Mouse (Mus musculus) liver, embryonic 14.5 days (tissue): ENCODE results near the gene Cdkn1b. TPM values are rescaled to one million over a fixed set of nuclear protein-coding genes. Genes with fewer than 3 reads are reported as not detected.
A peak's percentile ranks its signal among the peaks of the same experiment; 100 is the strongest.

ENCODE experiments used
- ATAC-seq: fragments of 200-750 bp; cut with Nextera tagmentation; 2 replicates; pipeline ENCODE4 v1.8.0; 2017; ENCODE audit warnings: moderate number of reproducible peaks, mild to moderate bottlenecking, moderate library complexity; ENCODE audit not compliant: insufficient read depth
- DNase-seq, 3 experiments: peaks; one replicate each; pipeline ENCODE4 v3.0.0-alpha.2; 2012 to 2013; ENCODE audit warnings: low read depth in 3 of 3, low spot score in 3 of 3
- H3K27ac ChIP-seq: fragments of 300-500 bp; sonication (generic); 2 replicates; pipeline ENCODE4 v1.5.1; 2014; ENCODE audit warnings: moderate library complexity, mild to moderate bottlenecking, control low read depth, inconsistent platforms
- H3K27me3 ChIP-seq: fragments of 300-500 bp; sonication (generic); 2 replicates; pipeline ENCODE4 v1.6.1; 2014; ENCODE audit warnings: mild to moderate bottlenecking, low read length, moderate library complexity; ENCODE audit not compliant: control insufficient read depth, insufficient read depth
- H3K36me3 ChIP-seq: fragments of 300-500 bp; sonication (generic); replicated peaks from 2 replicates; pipeline ENCODE4 v1.6.1; 2014; ENCODE audit warnings: low read depth; ENCODE audit not compliant: control insufficient read depth, insufficient read depth
- H3K4me1 ChIP-seq, 2 experiments: fragments of 200-500 bp in 1 of 2; fragments of 300-500 bp in 1 of 2; sonication (generic) in 1 of 2; replicated peaks; 2 replicates each; pipeline ENCODE4 v1.6.1; 2012 to 2014; ENCODE audit warnings: antibody characterized with exemption in 1 of 2, inconsistent platforms in 1 of 2, low read length in 1 of 2; ENCODE audit not compliant: control insufficient read depth in 2 of 2, insufficient read depth in 2 of 2
- H3K4me2 ChIP-seq: fragments of 300-500 bp; sonication (generic); 2 replicates; pipeline ENCODE4 v1.6.1; 2014; ENCODE audit warnings: low read depth, mild to moderate bottlenecking, control low read depth, moderate library complexity
- H3K4me3 ChIP-seq, 2 experiments: fragments of 200-500 bp in 1 of 2; fragments of 300-500 bp in 1 of 2; sonication (generic) in 1 of 2; 2 replicates each; pipeline ENCODE4 v1.5.1; 2012 to 2014; ENCODE audit warnings: low read depth in 2 of 2, low read length in 2 of 2, mild to moderate bottlenecking in 2 of 2, control low read depth in 1 of 2, inconsistent platforms in 1 of 2, moderate library complexity in 1 of 2; ENCODE audit not compliant: insufficient read depth in 1 of 2
- H3K9ac ChIP-seq: fragments of 300-500 bp; sonication (generic); replicated peaks from 2 replicates; pipeline ENCODE4 v1.6.1; 2014; ENCODE audit warnings: mild to moderate bottlenecking, control low read depth, moderate library complexity
- H3K9me3 ChIP-seq: fragments of 300-500 bp; sonication (generic); 2 replicates; pipeline ENCODE4 v1.6.1; 2016; ENCODE audit warnings: low read length, mixed read lengths; ENCODE audit not compliant: control insufficient read depth
- CTCF ChIP-seq: IDR thresholded peaks from 2 replicates; pipeline ENCODE4 v1.5.1; 2016; ENCODE audit warnings: antibody characterized with exemption, low read depth, control low read depth
- EP300 ChIP-seq: IDR thresholded peaks from 2 replicates; pipeline ENCODE4 v1.6.1; 2016; ENCODE audit warnings: antibody characterized with exemption, low read depth
- WGBS: fragments of 180-500 bp; shearing (Covaris S2); extraction: QIAGEN DNeasy Blood & Tissue Kit; methylation state at CpG from one replicate; pipeline ENCODE4 v1.1.7; 2014; ENCODE audit not compliant: insufficient replicate concordance; 5-methylcytosine and 5-hydroxymethylcytosine counted together
- polyA plus RNA-seq, 2 experiments: library from polyadenylated mRNA; depleted of rRNA in 1 of 2; stranded (reverse) in 1 of 2; unstranded in 1 of 2; fragments of >200 nt; fragmentation: Nextera tagmentation in 1 of 2; extraction: Ambion mirVana in 1 of 2; gene quantifications; 2 replicates each; pipeline versions ENCODE4 v1.2.1 to v1.2.3; 2012 to 2014

Cdkn1b gene
- polyA plus RNA-seq, 2 experiments = 12.2 to 12.6 TPM

DNA sequence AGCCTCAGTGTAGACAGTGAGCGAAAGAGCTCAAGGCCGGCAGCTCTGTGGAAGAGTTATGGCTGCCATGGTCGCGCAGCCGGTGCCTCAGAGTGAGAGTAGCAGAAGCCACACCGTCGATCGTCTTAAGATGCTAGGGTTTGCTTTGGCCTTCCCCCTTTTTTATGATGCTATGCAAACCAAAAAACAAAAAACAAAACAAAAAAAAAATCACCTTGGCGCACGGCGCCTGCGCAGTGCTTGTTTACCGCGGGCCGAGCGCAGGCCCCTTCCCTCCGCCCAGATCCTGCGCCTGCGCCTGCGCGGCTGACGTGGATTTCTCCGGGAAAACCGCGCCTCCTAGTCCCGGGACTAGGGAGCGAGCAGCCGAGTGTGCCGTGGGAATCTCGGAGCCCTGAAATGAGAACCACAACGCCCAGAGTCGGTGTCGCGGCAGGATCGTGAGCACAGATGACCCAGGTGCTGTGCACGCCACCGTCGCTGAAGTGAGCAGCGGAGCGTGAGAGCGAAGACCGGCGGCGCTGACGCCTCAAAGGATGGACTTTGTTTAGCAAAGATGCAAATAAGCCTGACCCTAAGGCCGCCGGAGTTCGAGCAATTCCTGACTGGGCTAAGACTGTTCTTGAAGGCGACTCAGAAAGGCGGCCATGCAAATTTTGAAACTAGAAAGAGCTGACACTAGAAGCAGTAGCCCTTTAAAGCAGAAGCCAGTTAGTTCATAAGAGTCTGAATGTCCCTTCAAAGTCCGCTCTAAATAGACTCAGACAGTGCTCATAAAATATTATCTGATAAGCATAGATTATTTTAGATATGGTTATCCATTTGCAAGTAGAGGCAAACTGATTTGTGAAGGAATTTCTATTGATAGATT, 21.9 kb upstream of the Cdkn1b start, which contains the start of gene Gpr19:
Gene Gpr19 (minus strand): TSS at position 484 of the 871 bp plus-strand sequence.
- no peaks in the 10 kb centered on the region for H3K36me3 ChIP-seq
- ATAC-seq = peak; percentile 90
- under 1% methylated on average over 51 of the region's 51 CpGs for WGBS
- no peak; the same call in 1 of the 2 replicates for TF ChIP-seq EP300
- peak; percentile 32; the same call in 1 of the 2 replicates for TF ChIP-seq CTCF
- H3K9ac ChIP-seq = peak within 1 kb of the TSS; percentile 99
- DNase-seq = peak; percentile 71 to 80 (median 74)
- H3K9me3 ChIP-seq = no peaks in the 10 kb centered on the region
- H3K27ac ChIP-seq = peak within 1 kb of the TSS; percentile 99
- peaks cover 9 to 13% of the 10 kb centered on the region in 2 experiments for H3K4me1 ChIP-seq
- peak within 1 kb of the TSS; percentile 98 for H3K4me2 ChIP-seq
- H3K27me3 ChIP-seq = no peaks in the 10 kb centered on the region
- H3K4me3 ChIP-seq = peak within 1 kb of the TSS; percentile 78 to 80

DNA sequence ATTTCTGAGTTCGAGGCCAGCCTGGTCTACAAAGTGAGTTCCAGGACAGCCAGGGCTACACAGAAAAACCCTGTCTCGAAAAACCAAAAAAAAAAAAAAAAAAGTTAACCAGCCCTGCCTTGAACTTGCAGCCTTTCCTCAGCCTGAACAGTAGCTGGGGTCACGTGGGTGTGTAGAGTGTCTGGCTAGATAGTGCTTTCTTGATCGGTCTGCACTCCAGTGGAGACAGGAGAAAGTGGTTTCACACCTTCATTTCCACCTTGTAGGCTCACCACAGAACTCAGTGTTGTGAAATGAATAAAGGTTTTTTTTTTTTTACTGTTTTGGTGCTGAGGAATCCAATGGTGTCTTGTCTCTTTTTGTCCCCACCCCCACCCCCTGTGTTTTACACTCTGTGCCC, 16.8 kb upstream of the Cdkn1b start:
- Histone ChIP-seq H3K27ac (no peak overlapping the region), H3K27me3 (no peaks in the 10 kb centered on the region), H3K9me3 (no peaks in the 10 kb centered on the region), H3K9ac (no peak overlapping the region), H3K4me3 (no peak overlapping the region), H3K4me2 (no peak overlapping the region), H3K36me3 (no peaks in the 10 kb centered on the region), H3K4me1 (peaks cover 8 to 17% of the 10 kb centered on the region in 2 experiments)
- 61% methylated on average over 2 of the region's 4 CpGs for WGBS
- DNase-seq (no peak), ATAC-seq (no peak)
- TF ChIP-seq CTCF = no peak
- no peak for TF ChIP-seq EP300

DNA sequence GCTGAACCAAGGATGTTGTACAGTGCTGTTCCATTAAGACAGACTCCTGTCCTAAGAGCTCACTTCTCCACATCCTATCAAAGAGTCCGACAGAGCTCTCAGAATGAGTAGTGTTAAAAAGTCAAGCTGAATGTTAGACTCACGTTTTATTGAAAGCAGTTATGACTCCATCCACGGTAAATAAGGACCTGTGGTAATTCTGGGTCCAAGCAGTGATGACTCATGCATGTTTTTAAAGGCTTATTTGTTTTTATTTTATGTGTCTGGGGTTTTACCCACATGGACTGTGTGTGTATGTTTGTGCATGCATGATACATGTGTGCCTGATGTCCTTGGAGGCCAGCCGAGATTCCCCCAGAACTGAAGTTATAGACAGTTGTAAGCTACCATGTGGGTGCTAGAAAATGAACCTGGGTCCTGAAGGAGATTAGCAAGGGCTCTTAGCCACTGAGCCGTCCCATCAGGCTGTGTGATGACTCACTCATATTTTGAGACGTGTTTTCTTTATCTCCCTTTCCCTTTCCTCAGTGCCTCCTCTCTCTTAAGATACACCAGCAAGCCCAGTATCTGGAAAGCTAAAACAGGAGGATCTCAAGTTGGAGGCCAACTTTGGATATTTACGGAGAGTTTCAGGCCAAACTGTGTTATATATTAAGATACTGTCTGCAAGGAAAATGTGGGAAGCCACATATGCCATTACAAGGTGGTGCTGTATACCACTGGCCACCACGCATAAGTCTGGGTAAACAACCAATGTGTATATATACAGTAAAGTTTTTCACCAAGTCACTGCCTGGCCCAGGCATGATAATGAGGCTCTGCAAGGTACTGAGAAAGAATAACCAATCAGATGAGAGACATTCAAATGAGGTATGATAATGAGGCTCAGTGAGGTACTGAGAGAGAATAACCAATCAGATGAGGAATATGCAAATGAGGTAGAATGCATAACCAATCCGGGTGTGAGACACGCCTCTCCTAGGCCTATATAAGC, 16.0 kb upstream of the Cdkn1b start:
- no peak overlapping the region for H3K4me3 ChIP-seq
- ATAC-seq (peak; percentile 78), DNase-seq (no peak)
- WGBS = 69% methylated on average over 10 of the region's 10 CpGs
- no peaks in the 10 kb centered on the region for H3K36me3 ChIP-seq
- no peaks in the 10 kb centered on the region for H3K27me3 ChIP-seq
- peaks cover 7 to 17% of the 10 kb centered on the region in 2 experiments for H3K4me1 ChIP-seq
- H3K4me2 ChIP-seq = no peak overlapping the region
- no peak overlapping the region for H3K9ac ChIP-seq
- TF ChIP-seq CTCF (no peak), EP300 (no peak)
- H3K9me3 ChIP-seq = no peaks in the 10 kb centered on the region
- H3K27ac ChIP-seq = peak overlapping the region; percentile 69

DNA sequence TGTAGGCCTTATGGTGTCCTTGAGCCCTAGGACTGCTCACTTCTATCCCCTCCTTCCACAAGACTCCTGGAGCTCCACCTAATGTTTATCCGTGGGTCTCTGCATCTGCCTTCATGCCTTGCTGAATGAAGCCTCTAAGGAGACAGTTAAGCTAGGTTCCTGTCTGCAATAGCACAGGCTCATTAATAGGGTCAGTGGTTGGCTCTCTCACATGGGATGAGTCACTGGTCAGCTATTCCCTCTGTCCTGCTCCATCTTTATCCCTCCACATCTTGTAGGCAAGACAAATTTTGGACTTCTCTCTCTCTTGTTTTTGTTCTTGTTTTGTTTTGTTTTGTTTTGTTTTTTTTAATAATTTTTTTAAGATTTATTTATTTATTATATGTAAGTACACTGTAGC, 14.4 kb upstream of the Cdkn1b start:
- no peaks in the 10 kb centered on the region for H3K9me3 ChIP-seq
- H3K4me3 ChIP-seq = no peak overlapping the region
- H3K27ac ChIP-seq = no peak overlapping the region
- H3K9ac ChIP-seq = no peak overlapping the region
- DNase-seq = no peak
- 65% methylated on average over 1 of the region's 1 CpGs for WGBS
- no peak for ATAC-seq
- no peak overlapping the region for H3K4me2 ChIP-seq
- H3K36me3 ChIP-seq = no peaks in the 10 kb centered on the region
- H3K4me1 ChIP-seq = peaks cover 6 to 15% of the 10 kb centered on the region in 2 experiments; a peak in 3 of 4 replicates
- TF ChIP-seq EP300 (no peak), CTCF (no peak)
- H3K27me3 ChIP-seq = no peaks in the 10 kb centered on the region
